In the genomic region with DNA sequence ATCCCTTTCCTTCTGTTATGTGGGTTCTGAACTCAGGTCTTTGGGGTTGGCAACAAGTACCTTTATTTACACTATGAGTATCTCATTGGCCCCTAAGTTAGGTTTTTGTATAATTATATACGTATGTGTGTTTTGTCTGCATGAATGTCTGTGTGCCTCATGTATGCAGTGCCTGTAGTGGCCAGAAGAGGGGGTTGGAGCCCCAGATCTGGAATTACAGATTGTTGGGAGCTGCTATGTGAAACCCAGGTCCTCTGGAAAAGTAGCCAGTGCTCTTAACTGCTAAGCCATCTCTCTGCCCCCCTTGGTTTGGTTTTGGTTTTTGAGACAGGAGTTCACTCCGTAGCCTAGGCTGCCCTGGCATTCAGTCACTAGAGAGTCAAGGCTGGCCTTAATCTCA, we compare ENCODE assay signal across 26 mouse cellular contexts. TPM values are rescaled to one million over a fixed set of nuclear protein-coding genes. Genes with fewer than 3 reads are reported as not detected.
DNase-seq lines count a peak whose midpoint lies in the region; ATAC-seq and TF ChIP-seq lines count a peak whose summit lies in the region.
"Had no signal": no experiment of that assay in that cellular context is flagged by ENCODE, and none has a peak within 500 bp of the region (broad histone marks: within the 10 kb centered on the region; RNA-seq: fewer than 3 reads in every experiment).

No protein-coding gene starts in this region.

- H3K4me2 ChIP-seq in intestine, postnatal 0 days (replicated peaks; ENCODE audit: low read depth) = no peak overlapping the region
- H3K4me2 ChIP-seq in intestine, embryonic 16.5 days (ENCODE audit: low read depth, low read length) = no peak overlapping the region
- H3K4me2 ChIP-seq in midbrain, postnatal 0 days (ENCODE audit: low read depth, low read length, poor library complexity, severe bottlenecking) = no peak overlapping the region
- no peak overlapping the region for H3K4me2 ChIP-seq in midbrain, embryonic 16.5 days (ENCODE audit: low read length)
- H3K4me2 ChIP-seq: embryonic facial prominence, embryonic 12.5 days; forebrain, embryonic 15.5 days; heart, embryonic 11.5 days; hindbrain, embryonic 15.5 days; liver, embryonic 13.5 days had no signal

- no peaks in the 10 kb centered on the region for H3K4me1 ChIP-seq in intestine, postnatal 0 days (replicated peaks; ENCODE audit: control insufficient read depth, insufficient read depth, low read length)
- H3K4me1 ChIP-seq in intestine, embryonic 16.5 days (ENCODE audit: control insufficient read depth, insufficient read depth, low read length) = peaks cover 11% of the 10 kb centered on the region; the same call in 1 of the 2 replicates
- no peaks in the 10 kb centered on the region for H3K4me1 ChIP-seq in midbrain, postnatal 0 days (ENCODE audit: insufficient read depth, low read length)
- H3K4me1 ChIP-seq in midbrain, embryonic 16.5 days (ENCODE audit: control insufficient read depth, insufficient read depth, low read length) = no peaks in the 10 kb centered on the region
- H3K4me1 ChIP-seq: forebrain, embryonic 15.5 days; liver, embryonic 13.5 days had no signal

- no peak for DNase-seq in midbrain, postnatal 0 days (ENCODE audit: low spot score)
- peak; percentile 80 for DNase-seq in ZHBTc4 (ENCODE audit: low read depth, low spot score)
- DNase-seq in thymus, postnatal 36 days = peak; percentile 25 to 44
- no peak for DNase-seq in cerebellum, postnatal 25 days
- DNase-seq in lung, postnatal 25 days (ENCODE audit: low spot score) = no peak
- DNase-seq: adrenal gland, adult 2 months; cerebellum, adult 2 months; gastrocnemius, postnatal 36 days; kidney, adult 8-10 months; kidney, postnatal 4 days; liver, embryonic 13.5 days; lung, postnatal 14 days; right cerebral cortex, postnatal 4 days had no signal

- WGBS in intestine, postnatal 0 days = 93% methylated on average over 2 of the region's 2 CpGs
- WGBS in intestine, embryonic 16.5 days = 85% methylated on average over 2 of the region's 2 CpGs
- 95% methylated on average over 2 of the region's 2 CpGs for WGBS in midbrain, postnatal 0 days
- WGBS in midbrain, embryonic 16.5 days = 83% methylated on average over 2 of the region's 2 CpGs

- no peak for ATAC-seq in intestine, postnatal 0 days
- ATAC-seq in intestine, embryonic 16.5 days = no peak
- ATAC-seq in midbrain, postnatal 0 days (ENCODE audit: low FRiP score) = no peak
- no peak for ATAC-seq in midbrain, embryonic 16.5 days
- ATAC-seq: forebrain, embryonic 15.5 days had no signal

- 0 out of 2 replicates have a peak, but pooled peaks cover 6% of the 10 kb centered on the region for H3K27me3 ChIP-seq in intestine, postnatal 0 days (replicated peaks; ENCODE audit: control insufficient read depth, insufficient read depth, low read length)
- H3K27me3 ChIP-seq in intestine, embryonic 16.5 days (replicated peaks; ENCODE audit: control insufficient read depth, insufficient read depth, low read length) = no peaks in the 10 kb centered on the region
- no peaks in the 10 kb centered on the region for H3K27me3 ChIP-seq in midbrain, postnatal 0 days (ENCODE audit: insufficient read depth, low read length)
- no peaks in the 10 kb centered on the region for H3K27me3 ChIP-seq in midbrain, embryonic 16.5 days (ENCODE audit: control insufficient read depth, insufficient read depth, low read depth, low read length)
- H3K27me3 ChIP-seq: embryonic facial prominence, embryonic 12.5 days; forebrain, embryonic 15.5 days; hindbrain, embryonic 15.5 days had no signal

- no peak overlapping the region for H3K4me3 ChIP-seq in intestine, postnatal 0 days (ENCODE audit: low read depth, low read length)
- H3K4me3 ChIP-seq in intestine, embryonic 16.5 days (ENCODE audit: low read length) = no peak overlapping the region
- no peak overlapping the region for H3K4me3 ChIP-seq in midbrain, postnatal 0 days (ENCODE audit: low read depth, low read length)
- H3K4me3 ChIP-seq in midbrain, embryonic 16.5 days (ENCODE audit: low read depth, low read length) = no peak overlapping the region
- H3K4me3 ChIP-seq: embryonic facial prominence, embryonic 12.5 days; forebrain, embryonic 15.5 days; hindbrain, embryonic 15.5 days; liver, embryonic 13.5 days had no signal

- TF ChIP-seq CTCF in intestine, postnatal 0 days (IDR thresholded peaks at IDR 0.05; ENCODE audit: low read depth) = peak; percentile 40
- TF ChIP-seq CTCF in midbrain, postnatal 0 days (IDR thresholded peaks at IDR 0.05) = peak; percentile 21; the same call in 1 of the 2 replicates

- no peaks in the 10 kb centered on the region for H3K36me3 ChIP-seq in intestine, postnatal 0 days (ENCODE audit: control insufficient read depth, insufficient read depth)
- no peaks in the 10 kb centered on the region for H3K36me3 ChIP-seq in intestine, embryonic 16.5 days (ENCODE audit: control insufficient read depth, insufficient read depth, low read length)
- no peaks in the 10 kb centered on the region for H3K36me3 ChIP-seq in midbrain, postnatal 0 days (ENCODE audit: insufficient read depth, low read length)
- no peaks in the 10 kb centered on the region for H3K36me3 ChIP-seq in midbrain, embryonic 16.5 days (ENCODE audit: control insufficient read depth, insufficient read depth, low read length)
- H3K36me3 ChIP-seq: embryonic facial prominence, embryonic 12.5 days; forebrain, embryonic 15.5 days; hindbrain, embryonic 15.5 days; liver, embryonic 13.5 days had no signal

- H3K27ac ChIP-seq in intestine, postnatal 0 days (ENCODE audit: low read depth, low read length) = no peak overlapping the region
- H3K27ac ChIP-seq in intestine, embryonic 16.5 days (ENCODE audit: low read length) = no peak overlapping the region
- no peak overlapping the region for H3K27ac ChIP-seq in midbrain, postnatal 0 days (ENCODE audit: low read depth, low read length)
- no peak overlapping the region for H3K27ac ChIP-seq in midbrain, embryonic 16.5 days (ENCODE audit: low read length)
- H3K27ac ChIP-seq: embryonic facial prominence, embryonic 12.5 days; forebrain, embryonic 15.5 days; hindbrain, embryonic 15.5 days; liver, embryonic 13.5 days had no signal

- no peaks in the 10 kb centered on the region for H3K9me3 ChIP-seq in intestine, postnatal 0 days (ENCODE audit: control insufficient read depth)
- no peaks in the 10 kb centered on the region for H3K9me3 ChIP-seq in intestine, embryonic 16.5 days (ENCODE audit: control insufficient read depth, low read length)
- H3K9me3 ChIP-seq in midbrain, postnatal 0 days (ENCODE audit: low read length) = no peaks in the 10 kb centered on the region
- no peaks in the 10 kb centered on the region for H3K9me3 ChIP-seq in midbrain, embryonic 16.5 days (replicated peaks; ENCODE audit: control insufficient read depth, low read length, poor library complexity, severe bottlenecking)
- H3K9me3 ChIP-seq: embryonic facial prominence, embryonic 12.5 days; forebrain, embryonic 15.5 days; hindbrain, embryonic 15.5 days; liver, embryonic 13.5 days had no signal

- H3K9ac ChIP-seq in intestine, postnatal 0 days (ENCODE audit: low read depth, low read length) = no peak overlapping the region
- no peak overlapping the region for H3K9ac ChIP-seq in intestine, embryonic 16.5 days (ENCODE audit: low read depth, low read length)
- H3K9ac ChIP-seq in midbrain, postnatal 0 days (replicated peaks; ENCODE audit: low read length, poor library complexity, severe bottlenecking) = no peak overlapping the region
- H3K9ac ChIP-seq in midbrain, embryonic 16.5 days (ENCODE audit: low read depth, low read length) = no peak overlapping the region
- H3K9ac ChIP-seq: embryonic facial prominence, embryonic 12.5 days; forebrain, embryonic 15.5 days; hindbrain, embryonic 15.5 days; liver, embryonic 13.5 days had no signal

RNA-seq across cellular contexts. Expression of a gene that starts 7.2 kb away (rescaled TPM):
- polyA plus RNA-seq in intestine, postnatal 0 days (2015; fragmentation: Nextera tagmentation; extraction: Ambion mirVana) = 0.07 TPM in 1 of 2 replicates, not detected in the other
- polyA plus RNA-seq in intestine, embryonic 16.5 days (2015; fragmentation: Nextera tagmentation; extraction: Ambion mirVana) = 0.42 and 0.50 TPM in 2 replicates
- total RNA-seq in midbrain, postnatal 0 days (2014; rRNA removed) = 0.22 TPM in 1 of 2 replicates, not detected in the other
- polyA plus RNA-seq in midbrain, postnatal 0 days (2015; fragmentation: Nextera tagmentation; extraction: Ambion mirVana) = not detected in 2 replicates
- not detected in 2 replicates for polyA plus RNA-seq in midbrain, embryonic 16.5 days (2015; fragmentation: Nextera tagmentation; extraction: Ambion mirVana)
- total RNA-seq: adrenal gland, adult 2 months; gastrocnemius, postnatal 36 days; heart, postnatal 25 days; layer of hippocampus, postnatal 14 days; left cerebral cortex, postnatal 14 days had no signal
- polyA plus RNA-seq: adrenal gland, adult 2 months; cerebellum, adult 2 months; cortical plate, adult 2 months; forebrain, embryonic 15.5 days; heart, embryonic 11.5 days; liver, embryonic 13.5 days; neural tube, embryonic 14.5 days had no signal

RNA-seq across cellular contexts. Expression of a gene that starts 19.8 kb away (rescaled TPM):
- 8.0 and 8.2 TPM in 2 replicates for polyA plus RNA-seq in intestine, postnatal 0 days (2015; fragmentation: Nextera tagmentation; extraction: Ambion mirVana)
- 11.3 and 11.6 TPM in 2 replicates for polyA plus RNA-seq in intestine, embryonic 16.5 days (2015; fragmentation: Nextera tagmentation; extraction: Ambion mirVana)
- total RNA-seq in midbrain, postnatal 0 days (2014; rRNA removed) = 38.4 and 45.8 TPM in 2 replicates
- polyA plus RNA-seq in midbrain, postnatal 0 days (2015; fragmentation: Nextera tagmentation; extraction: Ambion mirVana) = 10.2 and 12.5 TPM in 2 replicates
- 11.6 and 11.8 TPM in 2 replicates for polyA plus RNA-seq in midbrain, embryonic 16.5 days (2015; fragmentation: Nextera tagmentation; extraction: Ambion mirVana)

RNA-seq across cellular contexts. Expression of a gene that starts 43.4 kb away (rescaled TPM):
- polyA plus RNA-seq in intestine, postnatal 0 days (2015; fragmentation: Nextera tagmentation; extraction: Ambion mirVana) = 3.7 and 4.2 TPM in 2 replicates
- 14.4 and 16.0 TPM in 2 replicates for polyA plus RNA-seq in intestine, embryonic 16.5 days (2015; fragmentation: Nextera tagmentation; extraction: Ambion mirVana)
- total RNA-seq in midbrain, postnatal 0 days (2014; rRNA removed) = 0.28 and 0.49 TPM in 2 replicates
- 0.75 and 0.82 TPM in 2 replicates for polyA plus RNA-seq in midbrain, postnatal 0 days (2015; fragmentation: Nextera tagmentation; extraction: Ambion mirVana)
- polyA plus RNA-seq in midbrain, embryonic 16.5 days (2015; fragmentation: Nextera tagmentation; extraction: Ambion mirVana) = 2.2 and 2.9 TPM in 2 replicates

RNA-seq across cellular contexts. Expression of a gene that starts 43.6 kb away (rescaled TPM):
- polyA plus RNA-seq in intestine, postnatal 0 days (2015; fragmentation: Nextera tagmentation; extraction: Ambion mirVana) = 148 and 158 TPM in 2 replicates
- 141 and 151 TPM in 2 replicates for polyA plus RNA-seq in intestine, embryonic 16.5 days (2015; fragmentation: Nextera tagmentation; extraction: Ambion mirVana)
- 42.5 and 49.5 TPM in 2 replicates for total RNA-seq in midbrain, postnatal 0 days (2014; rRNA removed)
- 162 and 169 TPM in 2 replicates for polyA plus RNA-seq in midbrain, postnatal 0 days (2015; fragmentation: Nextera tagmentation; extraction: Ambion mirVana)
- polyA plus RNA-seq in midbrain, embryonic 16.5 days (2015; fragmentation: Nextera tagmentation; extraction: Ambion mirVana) = 126 and 134 TPM in 2 replicates

RNA-seq across cellular contexts. Expression of a gene that starts 44.4 kb away (rescaled TPM):
- polyA plus RNA-seq in intestine, postnatal 0 days (2015; fragmentation: Nextera tagmentation; extraction: Ambion mirVana) = 0.13 TPM in 1 of 2 replicates, not detected in the other
- polyA plus RNA-seq in intestine, embryonic 16.5 days (2015; fragmentation: Nextera tagmentation; extraction: Ambion mirVana) = not detected in 2 replicates
- 1.1 TPM in 1 of 2 replicates, not detected in the other for total RNA-seq in midbrain, postnatal 0 days (2014; rRNA removed)
- polyA plus RNA-seq in midbrain, postnatal 0 days (2015; fragmentation: Nextera tagmentation; extraction: Ambion mirVana) = 0.14 TPM in 1 of 2 replicates, not detected in the other
- 0.15 TPM in 1 of 2 replicates, not detected in the other for polyA plus RNA-seq in midbrain, embryonic 16.5 days (2015; fragmentation: Nextera tagmentation; extraction: Ambion mirVana)
- polyA plus RNA-seq: forebrain, embryonic 15.5 days; hindbrain, embryonic 15.5 days; neural tube, embryonic 14.5 days; stomach, embryonic 14.5 days had no signal

Comparison
In these comparisons a context has a peak if more than half of its experiments do, and no peak if none do; other contexts are left out.
1. DNase-seq: peak in ZHBTc4 (single experiment) and thymus, postnatal 36 days (2 of 2); none in midbrain, postnatal 0 days (single experiment), cerebellum, postnatal 25 days (0 of 2) and lung, postnatal 25 days (single experiment).